Mouse (Mus musculus) frontal cortex, postnatal 36 days (tissue): ENCODE measurements around the gene Pip5k1b.
A peak's percentile ranks its signal among the peaks of the same experiment; 100 is the strongest.
"Not testable (repeated sequence)": the region's sequence is repeated elsewhere in the genome, so short reads cannot be mapped to it uniquely, and the experiment has no call there.

Experiments used
- DNase-seq, 2 experiments: peaks; one replicate each; pipeline ENCODE4 v3.0.0; 2022; ENCODE audit warnings: low spot score in 2 of 2

The Pip5k1b gene

GRCm38 (mm10) chr19:24555466-24555903 lies at the start of gene Pip5k1b:
TSS of gene Pip5k1b (minus strand) at chr19:24555872.
- DNase-seq = peak; percentile 23 to 35

GRCm38 (mm10) chr19:24604105-24604504 lies 48.4 kb upstream of the Pip5k1b start:
- no peak for DNase-seq

DNA sequence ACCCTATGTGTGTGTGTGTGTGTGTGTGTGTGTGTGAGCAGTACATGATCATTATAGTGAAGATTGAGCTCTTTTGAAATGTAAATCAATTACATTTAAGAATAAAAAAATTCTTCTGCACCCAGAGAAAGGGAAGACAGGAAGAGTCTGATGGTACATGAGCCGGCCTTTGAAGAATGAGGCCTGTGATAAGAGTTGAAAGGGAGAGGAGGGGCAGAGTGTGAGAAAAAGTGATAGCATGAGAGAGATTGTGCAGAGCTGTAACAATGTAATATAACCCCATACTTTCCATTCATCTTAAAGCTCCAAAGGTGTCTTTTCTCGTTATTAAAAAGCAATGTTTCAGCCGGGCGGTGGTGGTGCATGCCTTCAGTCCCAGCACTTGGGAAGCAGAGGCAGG lies 47.8 kb upstream of the Pip5k1b start:
- no peak for DNase-seq

DNA sequence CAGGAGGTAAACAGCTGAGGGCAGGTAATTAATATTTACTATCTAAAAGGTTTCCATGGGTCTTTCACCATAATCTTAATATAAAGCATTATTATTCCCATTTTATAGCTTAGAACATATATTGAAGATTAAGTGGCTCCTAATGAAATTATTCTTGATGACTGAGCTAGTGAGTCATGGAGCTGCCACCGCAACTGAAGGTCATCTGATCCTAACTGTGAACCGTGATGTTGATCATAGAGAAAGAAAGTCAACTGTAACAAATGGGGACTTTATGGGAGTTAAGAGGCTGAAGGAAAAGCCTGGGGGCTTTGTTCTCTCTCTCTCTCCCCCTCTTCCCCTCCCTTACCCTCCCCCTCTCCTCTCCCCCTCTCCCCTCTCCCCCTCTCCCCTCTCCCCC lies 31.1 kb upstream of the Pip5k1b start:
- DNase-seq = no peak

DNA sequence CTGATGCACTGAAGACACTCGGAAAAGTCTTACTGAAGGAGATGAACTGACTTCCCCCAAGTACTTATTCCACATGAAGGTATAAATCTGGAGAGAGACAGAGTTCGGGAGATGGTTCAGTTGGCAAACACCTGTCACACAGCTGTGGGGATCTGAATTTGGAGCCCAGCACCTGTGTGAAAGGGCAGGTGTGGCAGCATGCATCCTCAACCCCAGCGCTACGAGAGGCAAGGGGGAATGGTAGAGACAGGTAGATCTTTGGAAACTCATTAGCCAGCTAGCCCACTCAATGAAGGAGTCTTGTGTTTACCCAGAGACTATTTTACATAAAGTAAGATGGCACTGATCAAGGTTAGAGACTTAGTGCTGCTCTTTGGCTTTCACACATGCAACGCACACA lies 29.5 kb upstream of the Pip5k1b start:
- no peak for DNase-seq

DNA sequence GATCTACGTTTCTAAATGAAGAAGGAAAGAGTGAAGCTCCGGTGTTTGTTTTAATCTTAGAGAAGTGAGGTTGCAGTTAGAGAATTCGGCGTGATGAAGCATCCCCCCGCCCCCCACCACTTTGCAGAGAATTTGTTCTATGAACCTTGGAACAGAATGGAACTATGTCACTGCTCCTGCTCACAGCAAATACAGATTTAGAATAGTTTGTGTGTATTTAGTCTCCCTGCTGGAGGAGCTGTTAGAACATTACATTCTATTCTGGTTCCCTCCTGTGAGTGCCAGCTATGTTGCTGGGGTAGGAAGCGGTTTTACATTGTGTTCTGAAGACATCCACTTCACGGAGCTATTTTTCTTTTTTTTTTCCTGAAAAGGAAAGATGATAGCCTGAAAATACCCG lies 28.3 kb upstream of the Pip5k1b start:
- peak; percentile 3 to 24 for DNase-seq

DNA sequence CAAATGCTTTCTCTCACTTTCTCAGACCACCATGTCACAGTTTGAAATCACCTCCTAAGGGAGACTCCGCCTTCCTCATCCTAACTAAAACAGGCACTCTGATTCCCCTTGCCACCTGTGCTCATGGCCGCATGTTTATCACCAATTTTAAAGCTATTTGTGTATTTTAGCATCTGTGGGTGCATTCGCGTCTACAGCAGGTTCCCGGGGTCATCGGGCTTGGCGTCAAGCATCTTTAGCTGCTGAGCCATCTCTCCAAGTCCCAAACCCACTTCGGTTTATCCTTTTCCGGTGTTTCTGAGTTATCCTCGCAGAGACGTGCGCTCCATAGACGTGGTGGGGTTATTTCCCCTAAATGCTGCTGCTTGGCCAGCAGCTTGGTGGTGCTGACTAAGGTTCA lies 20.5 kb upstream of the Pip5k1b start:
- DNase-seq = no peak

DNA sequence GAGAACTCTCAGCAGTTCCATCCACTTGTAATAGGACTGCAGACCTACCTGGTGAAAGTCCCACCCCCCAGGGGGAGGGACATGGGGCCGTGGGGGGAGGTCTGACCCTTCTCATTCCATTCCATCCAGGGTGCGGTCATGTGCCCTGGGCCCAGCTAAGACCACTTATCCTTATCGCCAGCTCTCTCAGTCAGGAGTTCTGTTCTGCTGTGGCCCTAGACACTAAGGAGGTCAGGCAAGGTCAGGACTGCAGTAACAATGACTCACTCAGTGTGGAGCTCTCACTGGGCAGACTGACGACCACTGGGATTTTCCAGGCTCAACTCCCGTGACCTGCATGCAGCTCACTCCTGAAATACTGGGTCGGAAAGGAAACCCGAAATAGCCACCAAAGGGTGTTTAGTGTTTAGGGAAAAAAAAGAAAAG lies 16.1 kb upstream of the Pip5k1b start:
- DNase-seq = no peak

GRCm38 (mm10) chr19:24570969-24571368 lies 15.3 kb upstream of the Pip5k1b start:
- DNase-seq = no peak

GRCm38 (mm10) chr19:24557456-24557855 lies 1.8 kb upstream of the Pip5k1b start:
- DNase-seq = no peak

DNA sequence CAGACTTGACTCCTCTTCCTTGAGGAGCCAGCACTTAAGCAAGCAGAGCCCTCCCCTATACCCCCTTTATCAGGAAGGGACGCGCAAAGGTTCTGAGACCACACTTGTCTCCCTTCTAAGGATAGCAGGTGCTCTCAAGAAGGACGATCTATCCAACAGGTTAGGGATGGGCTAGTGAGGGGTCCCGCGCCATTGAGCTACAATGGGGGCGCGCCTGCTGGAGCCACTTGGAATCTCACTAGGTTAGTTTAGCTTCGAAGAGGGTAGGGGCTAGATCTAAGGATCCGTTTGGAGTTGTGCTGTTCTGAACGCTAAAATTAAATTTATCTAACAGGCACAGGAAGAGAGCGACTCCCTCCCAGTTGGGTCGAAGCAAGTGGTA lies 904 bp upstream of the Pip5k1b start:
- DNase-seq = no peak

DNA sequence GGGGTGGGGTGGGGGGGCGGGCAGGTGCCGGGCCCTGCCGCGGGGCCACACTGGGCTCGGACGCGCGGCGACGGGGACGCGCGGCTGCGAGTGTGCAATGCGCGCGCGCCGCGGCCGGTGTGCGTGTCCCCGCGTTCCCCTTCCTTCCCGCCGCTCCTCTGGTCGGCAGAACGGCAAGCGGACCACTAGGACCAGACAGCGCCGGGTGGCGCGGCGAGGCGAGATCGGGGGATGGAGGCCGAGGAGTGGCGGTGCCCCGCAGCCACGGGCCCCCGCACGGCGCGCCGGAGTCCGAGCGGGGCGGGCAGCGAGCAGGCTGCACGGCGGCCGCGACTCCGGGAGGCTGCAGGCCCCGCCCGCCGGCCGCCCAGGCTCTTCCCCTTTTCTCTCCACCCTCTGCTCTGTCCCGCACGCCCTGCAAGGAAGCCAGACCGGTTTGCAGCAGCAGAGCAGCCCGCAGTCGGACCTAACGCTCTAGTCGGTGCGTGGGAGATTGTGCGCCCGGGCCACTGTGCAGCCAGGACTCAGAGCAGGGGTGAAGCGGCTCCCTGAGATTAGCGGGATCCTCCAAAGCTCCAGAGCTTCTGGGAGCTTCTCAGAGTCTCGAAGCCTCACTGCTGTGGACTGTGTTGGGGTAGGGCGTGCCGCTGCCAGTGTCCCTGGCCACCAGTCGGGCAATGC lies 372 bp upstream of the Pip5k1b start:
- DNase-seq = peak; percentile 55 to 64

DNA sequence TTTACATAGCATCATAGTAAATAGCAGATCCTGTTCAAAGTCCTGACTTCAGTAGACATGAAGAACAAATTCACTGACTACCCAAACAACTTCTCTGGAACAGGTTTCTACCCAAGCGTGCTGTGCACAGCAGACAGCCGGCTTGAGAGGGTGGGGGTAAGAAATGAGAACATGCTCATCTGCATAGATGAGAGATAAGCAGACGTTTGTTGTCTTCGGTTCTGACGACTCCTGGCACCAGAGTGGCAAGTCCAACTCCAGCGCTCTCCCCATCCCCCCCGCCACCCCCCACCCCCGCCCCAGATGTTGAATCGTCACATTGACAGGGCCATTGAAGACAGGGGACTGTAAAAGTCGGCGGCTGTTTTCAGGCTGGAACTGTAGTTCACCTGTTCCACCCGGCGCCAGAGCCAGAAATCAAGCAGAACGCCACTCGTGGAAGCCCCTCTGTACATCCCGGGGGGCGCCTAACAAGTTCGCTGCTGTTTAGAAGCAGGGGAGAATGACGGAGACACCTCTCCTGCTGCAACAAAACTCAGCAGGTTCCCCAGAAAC lies 684 bp downstream of the Pip5k1b start:
- DNase-seq = peak in 1 of 2 experiments; percentile 10

DNA sequence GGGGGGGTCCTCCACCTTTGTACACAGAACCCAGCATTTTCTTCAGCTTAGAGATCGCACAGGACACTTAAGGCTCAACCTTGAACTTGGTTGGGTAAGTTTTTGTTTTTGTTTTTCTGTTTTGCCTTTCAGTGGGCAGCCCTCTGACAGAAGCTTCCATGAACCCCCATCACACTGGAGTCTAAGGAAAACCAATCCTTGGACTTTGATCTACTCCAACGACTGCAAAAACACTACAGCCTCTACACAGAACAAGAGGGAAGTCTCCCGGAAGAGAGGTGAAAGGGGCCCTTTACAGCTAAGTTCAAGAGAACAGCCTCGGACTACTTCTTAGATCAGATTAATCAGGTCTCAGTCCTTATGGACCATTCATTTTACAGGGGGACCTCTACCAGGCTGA lies 1.2 kb downstream of the Pip5k1b start:
- DNase-seq = no peak

- DNase-seq = no peak
Observed at GRCm38 (mm10) chr19:24553291-24554075, 2.2 kb downstream of the Pip5k1b start.

DNA sequence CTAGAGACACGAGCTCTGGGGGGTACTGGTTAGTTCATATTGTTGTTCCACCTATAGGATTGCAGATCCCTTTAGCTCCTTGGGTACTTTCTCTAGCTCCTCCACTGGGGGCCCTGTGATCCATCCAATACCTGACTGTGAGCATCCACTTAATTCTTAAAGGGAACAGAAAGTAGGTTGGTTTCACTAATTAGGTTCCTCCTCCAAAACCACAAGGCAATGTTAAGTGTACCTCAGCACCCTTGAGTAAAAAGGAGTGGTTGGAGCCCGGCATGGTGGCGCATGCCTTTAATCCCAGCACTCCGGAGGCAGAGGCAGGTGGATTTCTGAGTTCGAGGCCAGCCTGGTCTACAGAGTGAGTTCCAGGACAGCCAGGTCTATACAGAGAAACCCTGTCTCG lies 3.0 kb downstream of the Pip5k1b start:
- not testable (repeated sequence) for DNase-seq

GRCm38 (mm10) chr19:24551196-24551954 lies 4.3 kb downstream of the Pip5k1b start:
- DNase-seq = no peak

GRCm38 (mm10) chr19:24550778-24551177 lies 4.9 kb downstream of the Pip5k1b start:
- DNase-seq = no peak

GRCm38 (mm10) chr19:24550016-24550415 lies 5.7 kb downstream of the Pip5k1b start:
- DNase-seq = no peak

GRCm38 (mm10) chr19:24548337-24548736 lies 7.3 kb downstream of the Pip5k1b start:
- DNase-seq = no peak

DNA sequence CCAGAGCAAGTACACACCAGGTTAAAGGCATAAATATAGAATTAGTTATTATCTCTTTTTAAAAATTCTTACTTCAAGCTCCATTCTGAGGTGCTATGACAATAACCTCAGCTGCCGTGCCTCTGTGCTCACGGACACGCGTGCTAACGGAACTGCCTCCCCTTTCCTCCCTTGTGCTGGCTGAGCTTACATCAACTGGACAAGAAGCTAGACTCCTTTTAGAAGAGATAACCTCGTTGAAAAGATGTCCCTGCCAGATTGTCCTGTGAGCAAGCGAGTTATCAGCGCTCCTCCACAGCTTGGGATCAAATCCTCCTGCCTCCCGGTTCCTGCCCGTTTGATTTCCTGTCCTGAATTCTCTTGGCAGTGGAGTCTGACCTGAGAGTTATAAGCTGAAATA lies 9.5 kb downstream of the Pip5k1b start:
- no peak for DNase-seq
